Mouse (Mus musculus): ENCODE measurements at regions not wholly inside any gene's neighbourhood (a gene's known extent, or its start where the extent isn't known, plus 50 kb on each side); places are given as distances from the start of the nearest gene placed in this dataset.

DNA sequence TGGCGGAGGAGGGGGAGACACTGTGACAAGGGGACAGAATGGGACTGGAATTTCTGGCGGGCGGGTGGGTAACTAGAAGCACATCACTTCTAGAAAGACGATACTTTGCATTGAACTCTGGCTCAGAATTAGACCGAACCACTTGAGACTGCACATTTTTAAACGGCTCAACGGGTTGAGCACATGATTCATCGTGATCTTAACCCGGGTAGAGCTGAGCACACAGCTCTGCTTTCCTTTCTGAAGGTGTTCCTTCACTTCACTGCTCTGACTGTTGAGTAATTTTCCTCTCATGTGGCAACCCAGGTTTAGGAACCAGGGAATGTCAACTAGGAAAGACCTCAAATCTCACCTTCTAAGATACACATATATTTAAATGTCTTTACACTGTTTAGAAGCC is 180.9 kb downstream of the Zfp365 start:
- no peak for DNase-seq (ENCODE audit: low read depth, low spot score)

DNA sequence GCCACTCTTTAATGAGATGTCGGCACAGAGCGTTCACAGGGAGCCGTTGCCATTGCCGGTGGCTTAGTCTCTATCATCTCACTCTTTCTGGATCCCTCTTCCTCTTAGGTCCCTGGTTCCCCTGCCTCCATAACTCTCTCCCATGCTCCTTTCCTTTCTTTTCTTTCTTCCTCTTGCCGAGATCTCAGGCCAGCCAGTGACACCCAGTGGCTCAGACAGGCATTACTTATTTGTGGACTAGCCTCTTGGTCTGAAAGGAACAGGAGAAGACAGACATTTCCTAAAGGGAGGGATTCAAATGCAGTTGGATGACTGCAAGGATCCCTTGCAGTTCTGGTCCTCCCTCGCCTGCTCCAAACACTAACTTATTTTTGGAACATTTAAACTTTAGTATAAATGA is 180.5 kb upstream of the Ado start:
- DNase-seq (ENCODE audit: low read depth, low spot score): peak; percentile 42

DNA sequence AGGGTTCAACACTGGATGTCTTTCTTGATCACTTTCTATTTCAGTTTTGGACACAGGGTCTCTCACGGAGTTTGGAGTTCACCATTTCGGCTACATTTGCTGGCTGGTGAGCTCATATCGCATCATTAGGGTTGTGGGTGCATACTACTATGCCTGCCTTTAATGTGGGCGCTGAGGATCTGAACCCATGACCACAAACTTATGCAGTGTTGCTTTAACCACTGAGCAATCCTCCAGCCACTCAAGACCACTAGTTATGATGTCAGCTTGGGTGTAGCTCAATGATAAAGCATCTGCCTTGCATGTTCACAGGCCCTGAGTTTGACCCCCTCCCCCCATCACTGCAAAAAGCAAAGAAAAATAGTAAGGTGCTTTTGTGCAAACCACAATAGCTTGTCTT is 178.8 kb upstream of the Ado start:
- peak; percentile 17 for DNase-seq (ENCODE audit: low read depth, low spot score)

DNA sequence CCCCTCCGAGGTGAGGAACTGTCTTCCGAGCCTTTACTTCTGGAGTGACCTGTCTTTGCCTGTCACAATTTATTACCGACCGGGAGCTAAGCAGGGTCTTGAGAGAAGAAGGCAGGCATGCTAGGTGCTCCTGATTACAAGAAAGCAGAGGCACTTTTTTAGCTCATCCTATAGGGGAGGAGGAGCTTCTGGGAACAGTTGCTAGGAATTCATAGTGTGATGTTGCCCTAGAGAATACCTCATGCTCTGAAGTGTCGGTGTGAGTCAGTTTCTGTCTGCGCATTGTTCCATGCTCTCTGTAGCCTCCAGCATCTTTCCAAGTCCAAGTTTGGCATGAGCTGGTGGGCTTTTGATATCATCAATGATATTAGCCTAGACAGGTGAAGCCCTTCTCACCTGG is 178.0 kb upstream of the Ado start:
- no peak for DNase-seq (ENCODE audit: low read depth, low spot score)

DNA sequence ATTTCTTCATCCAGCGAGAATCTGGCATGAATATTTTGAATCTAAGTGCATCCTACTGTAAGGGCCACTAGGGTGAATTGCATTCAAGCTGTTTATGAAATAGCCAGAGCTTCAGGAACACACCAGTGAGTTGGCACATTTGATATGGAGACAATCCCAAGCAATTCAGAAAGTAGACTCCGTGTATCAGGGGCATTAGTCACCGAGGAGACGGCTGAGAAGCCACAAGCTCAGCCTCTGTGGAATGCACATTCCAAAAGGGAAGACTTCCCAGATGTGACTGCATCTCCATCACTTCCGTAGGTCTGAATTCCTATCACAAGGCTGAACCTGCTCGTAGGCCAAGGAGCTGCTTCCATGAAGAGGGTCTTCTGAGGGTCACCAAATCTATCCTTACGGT is 177.6 kb upstream of the Ado start:
- DNase-seq (ENCODE audit: low read depth, low spot score): no peak

DNA sequence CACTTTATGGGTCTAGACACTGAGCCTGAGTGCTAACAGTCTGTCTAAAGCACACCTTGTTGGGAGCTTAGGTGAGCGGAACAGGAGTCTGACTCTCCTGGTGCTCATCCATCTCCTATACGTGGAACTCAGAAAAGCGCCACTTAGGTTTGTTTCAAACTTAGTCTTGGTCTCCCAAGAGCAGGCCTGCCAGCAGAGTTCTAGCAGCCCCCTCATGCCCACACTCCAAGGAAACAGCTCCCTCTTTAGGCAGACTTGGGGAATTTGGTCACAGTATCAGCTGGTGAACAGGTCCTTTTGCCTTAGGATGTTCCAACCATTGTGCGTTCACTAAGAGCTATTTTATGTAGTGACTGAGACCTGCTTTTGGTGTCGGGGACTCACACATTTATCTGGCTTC is 173.0 kb upstream of the Ado start:
- DNase-seq (ENCODE audit: low read depth, low spot score): peak; percentile 30

DNA sequence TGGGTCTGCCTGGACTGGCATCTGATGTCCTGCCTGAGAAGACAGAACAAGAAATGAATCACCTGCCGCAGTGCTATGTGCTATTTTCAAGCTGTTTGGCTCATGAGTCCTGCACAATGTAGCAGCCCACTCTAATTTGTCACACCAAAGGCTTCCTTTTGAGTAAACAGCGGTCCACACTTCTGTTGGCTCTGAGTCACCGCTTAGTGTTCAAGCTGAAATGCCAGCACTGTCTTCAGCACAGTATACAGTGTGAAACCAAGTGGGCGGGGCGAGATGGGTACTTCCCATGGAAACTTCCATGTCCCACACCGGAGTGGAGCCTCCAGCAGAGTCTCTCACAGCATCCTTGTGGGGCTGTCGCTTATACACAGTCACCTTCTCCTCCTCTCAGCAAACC is 168.8 kb upstream of the Ado start:
- DNase-seq (ENCODE audit: low read depth, low spot score): peak; percentile 50

DNA sequence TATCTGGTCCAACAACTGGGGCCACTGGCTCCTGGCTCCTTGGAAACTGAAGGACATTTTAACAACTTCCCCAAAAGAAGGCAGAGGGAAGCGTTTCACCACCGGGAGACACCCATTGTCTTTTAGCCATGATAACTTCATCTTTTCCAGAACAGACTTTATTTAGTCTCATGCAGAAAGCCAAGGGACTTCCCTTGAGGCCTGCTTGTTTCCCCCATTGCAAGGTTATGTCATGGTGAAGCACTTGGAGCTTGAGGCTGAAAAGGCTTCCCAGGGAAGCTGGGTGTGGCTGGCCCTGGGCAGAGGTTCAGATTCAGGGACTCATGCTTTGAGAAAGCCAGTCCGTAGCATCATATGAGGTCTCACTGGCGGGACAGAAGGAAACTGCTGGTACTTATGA is 166.3 kb upstream of the Ado start:
- no peak for DNase-seq (ENCODE audit: low read depth, low spot score)

DNA sequence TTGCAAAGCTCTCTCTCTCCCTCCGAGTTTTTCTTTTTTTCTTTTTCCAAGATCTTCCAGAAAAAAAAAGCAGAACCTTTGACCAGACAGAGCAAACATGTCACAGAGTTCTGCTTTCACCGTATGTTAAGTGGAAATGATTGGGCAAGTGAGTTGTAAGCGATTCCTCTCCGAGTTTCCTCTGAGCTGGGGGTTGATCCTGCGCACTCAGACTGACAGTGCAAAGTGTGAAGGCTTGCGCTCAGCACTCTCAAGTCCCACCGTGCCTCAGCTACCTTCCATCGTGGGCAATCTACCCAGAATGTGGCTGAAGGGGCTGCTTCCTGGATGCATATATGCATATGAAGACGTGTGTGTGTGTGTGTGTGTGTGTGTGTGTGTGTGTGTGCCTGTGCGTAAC is 164.3 kb upstream of the Ado start:
- DNase-seq (ENCODE audit: low read depth, low spot score): no peak

DNA sequence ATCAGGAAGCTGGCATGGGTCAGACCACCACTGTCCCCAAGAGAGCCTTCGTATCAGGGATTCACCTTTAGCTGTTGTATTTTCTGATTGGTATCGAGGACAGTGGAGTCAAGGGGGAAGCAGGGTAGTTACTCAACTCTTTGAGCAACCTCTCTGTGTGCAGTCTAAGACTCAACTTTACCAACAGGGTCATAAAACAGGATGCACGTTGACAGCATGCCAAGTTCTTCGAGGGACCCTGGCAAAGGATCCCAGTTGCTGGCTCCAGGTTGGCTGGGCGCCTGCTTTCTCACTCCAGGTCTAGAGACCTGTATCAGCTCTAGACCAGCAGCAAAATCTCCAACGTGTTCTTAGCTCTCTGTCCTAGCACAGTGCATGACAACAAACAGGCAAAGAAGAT is 163.9 kb upstream of the Ado start:
- no peak for DNase-seq (ENCODE audit: low read depth, low spot score)

DNA sequence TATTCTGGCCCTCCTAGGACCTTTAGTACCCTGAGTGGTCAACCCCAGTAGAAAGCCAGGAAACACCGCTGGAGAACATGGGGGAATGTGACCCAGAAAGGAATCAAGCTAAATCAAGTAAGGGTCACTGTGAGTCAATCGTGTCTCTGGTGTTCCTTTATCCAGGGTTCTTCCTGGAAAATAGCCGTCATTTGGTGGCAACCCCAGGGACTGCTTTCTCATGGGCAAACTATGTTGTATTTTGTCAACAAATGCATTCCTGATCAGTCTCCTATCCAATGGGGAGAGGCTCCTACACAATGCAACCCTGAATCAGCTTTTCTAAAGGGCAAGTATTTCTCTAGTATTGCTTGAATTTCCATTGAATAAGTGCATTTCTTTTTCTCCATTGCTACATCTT is 163.2 kb upstream of the Ado start:
- DNase-seq (ENCODE audit: low read depth, low spot score): no peak

DNA sequence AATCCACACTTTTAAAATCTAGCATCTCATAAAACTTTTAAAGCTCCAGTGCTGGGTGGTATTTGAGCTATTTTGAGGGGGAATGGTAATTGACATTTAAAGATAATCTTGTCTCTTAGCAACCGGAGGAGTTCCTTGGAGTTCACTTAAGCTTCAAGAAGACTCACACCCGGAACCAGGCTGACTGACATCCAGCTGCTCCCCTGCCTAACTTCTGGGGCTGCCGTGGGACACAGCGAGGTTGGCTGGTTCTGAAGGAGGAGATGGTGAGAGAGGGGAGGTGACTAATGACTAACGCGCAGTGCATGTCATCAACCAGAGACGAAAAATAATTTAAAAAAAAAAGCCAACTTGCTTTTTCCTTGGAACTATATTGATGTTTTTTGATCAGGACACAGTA is 157.7 kb upstream of the Ado start:
- no peak for DNase-seq (ENCODE audit: low read depth, low spot score)

DNA sequence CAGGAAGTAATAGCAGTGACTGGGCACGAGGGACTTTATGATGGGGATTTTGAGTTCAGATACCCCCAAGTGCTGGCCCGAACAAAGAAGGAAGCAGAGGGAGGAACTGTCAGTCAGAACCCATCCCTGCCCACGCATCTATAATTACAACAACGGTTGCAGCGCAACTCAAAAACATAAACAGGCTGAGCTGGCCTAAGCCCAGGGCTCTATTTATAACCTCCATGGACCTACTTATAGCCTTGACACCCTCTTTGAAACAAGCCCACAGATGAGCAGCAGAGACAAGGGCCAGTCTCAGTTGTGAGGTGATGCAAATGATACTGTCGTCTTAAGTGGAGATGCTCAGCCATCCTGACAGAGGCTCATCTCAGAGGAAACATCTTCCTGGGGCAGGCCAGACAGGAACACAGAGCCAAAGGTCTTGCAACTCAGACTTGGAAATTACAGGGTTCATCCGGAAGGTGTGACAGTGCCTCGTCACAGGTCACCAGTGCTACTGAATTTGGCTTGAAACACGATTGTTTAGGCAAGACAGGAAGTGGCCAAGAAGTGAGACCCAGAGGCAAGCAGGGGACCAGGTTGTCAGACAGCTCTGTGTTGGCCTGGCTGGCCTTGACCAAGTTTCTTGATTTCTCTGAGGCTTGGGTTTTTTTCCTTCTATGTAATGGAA is 154.2 kb upstream of the Ado start:
- no peak for DNase-seq (ENCODE audit: low read depth, low spot score)

DNA sequence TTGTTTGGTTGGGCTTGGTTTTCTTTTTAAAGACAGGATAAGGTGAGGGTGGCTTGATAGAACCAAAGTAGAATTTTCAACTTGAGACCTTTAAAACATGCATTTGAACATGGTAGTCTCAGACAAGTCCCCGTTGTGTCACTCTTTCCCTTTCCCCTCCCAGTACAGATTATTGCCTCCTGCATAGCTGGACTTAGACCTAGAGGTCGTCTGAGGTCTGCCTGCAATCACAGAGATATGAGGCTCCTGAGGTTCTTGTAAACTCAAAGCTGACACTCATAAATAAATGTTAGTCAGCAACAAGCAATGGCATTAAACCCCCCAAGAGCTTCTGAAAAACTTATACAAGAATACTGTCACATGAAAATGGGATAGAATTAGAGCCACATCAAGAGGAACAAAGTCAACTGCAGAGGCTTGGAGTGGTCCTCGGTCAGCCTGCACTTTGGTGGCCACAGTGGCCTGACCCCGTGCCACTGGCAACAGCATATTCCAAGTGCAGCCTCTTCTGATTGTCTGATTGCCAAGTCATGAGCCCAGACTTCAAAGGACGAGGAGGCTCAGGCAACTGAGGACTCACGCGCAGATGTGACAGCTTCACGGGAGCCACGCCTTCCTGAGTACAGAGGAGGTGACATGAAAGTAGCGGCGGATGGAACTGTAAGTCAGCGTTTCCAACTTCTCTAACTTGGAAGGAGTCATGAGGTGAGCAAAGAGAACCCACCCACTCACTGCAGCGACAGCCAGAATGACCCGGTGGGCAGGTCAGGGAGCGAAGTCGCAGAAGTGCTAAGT is 148.8 kb upstream of the Ado start:
- peak; percentile 81 for DNase-seq (ENCODE audit: low read depth, low spot score)

DNA sequence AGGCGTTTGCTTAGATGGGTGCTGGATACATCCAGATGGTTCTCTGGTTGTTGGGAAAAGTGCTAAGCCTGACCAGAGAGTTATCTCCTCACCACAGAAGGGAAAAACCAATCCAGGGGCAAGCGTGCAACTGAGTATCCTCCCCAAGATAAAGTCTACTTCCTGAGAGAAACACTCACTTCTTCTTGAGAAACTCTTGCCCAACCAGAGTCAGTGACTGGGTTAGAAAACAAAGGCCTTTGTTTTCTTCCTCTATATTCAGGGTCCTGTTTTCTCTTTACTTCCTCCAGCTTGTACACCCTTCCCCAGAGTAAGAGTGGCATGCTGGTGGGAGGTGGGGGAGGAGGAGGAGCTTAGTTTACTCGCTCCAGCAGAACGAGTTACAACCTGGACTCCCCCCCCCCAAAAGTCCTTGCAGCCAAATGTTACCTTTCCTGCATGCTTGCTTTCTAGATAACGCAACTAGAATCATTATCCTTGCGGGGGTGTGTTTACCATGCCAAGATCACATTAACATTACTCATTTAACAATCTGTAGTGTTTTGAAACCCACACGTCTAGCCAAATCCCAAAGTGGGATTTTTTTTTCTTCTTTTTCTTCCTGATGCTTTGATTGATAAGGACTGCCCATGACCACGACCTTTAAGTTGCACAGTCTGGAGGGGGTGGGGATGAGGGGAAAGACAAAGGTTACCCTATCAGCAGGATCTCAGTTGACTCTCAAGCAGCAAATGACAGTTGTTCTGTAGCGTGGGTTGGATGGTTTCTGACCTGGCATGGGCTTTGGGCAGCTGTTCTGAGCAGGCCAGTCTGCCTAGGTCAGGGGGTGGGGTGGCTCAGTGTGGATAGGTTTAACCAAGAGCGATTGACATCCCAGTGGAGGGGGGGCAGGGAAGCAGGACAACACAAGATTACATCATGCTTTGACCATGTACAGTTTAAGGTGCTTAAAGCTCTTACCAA is 147.4 kb upstream of the Ado start:
- peak; percentile 49 for DNase-seq (ENCODE audit: low read depth, low spot score)

DNA sequence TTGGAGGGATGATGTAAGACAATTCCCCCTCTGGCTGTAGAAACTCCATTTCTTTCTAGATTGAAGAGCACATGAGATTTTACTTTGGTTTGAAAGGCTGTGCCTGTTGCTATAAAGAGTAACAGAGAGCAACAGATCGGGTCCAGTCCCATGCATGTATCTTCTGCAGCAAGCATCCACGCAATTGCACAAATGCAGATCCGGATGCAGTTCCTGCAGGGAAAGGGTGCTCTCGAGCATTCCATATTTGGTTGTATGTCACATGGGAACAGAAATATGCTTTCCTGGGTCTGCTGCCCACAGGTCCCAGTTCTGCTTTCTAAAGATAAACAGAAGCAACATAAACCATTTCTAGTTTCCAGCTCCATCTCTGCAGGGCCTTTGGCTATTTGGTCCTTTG is 146.0 kb upstream of the Ado start:
- DNase-seq (ENCODE audit: low read depth, low spot score): no peak

DNA sequence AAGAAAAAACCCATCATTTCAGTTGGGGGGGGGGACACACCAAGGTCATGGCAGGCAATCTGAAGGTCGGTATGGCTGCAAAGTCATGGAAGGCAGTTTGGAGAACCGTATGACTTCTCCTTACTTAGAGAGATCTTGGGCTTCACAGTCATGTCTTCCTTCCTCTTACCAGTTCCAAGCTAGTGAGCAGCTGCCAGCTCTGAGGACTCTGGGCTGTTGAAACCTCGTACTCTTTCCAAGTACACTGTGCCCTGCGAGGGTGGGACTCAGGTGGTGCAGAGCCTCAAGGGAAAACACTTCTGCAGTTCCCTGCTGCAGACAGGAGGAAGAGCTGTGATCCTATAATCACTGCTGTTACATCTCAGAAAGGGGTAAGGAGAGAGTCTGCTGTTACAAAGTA is 144.8 kb upstream of the Ado start:
- no peak for DNase-seq (ENCODE audit: low read depth, low spot score)

DNA sequence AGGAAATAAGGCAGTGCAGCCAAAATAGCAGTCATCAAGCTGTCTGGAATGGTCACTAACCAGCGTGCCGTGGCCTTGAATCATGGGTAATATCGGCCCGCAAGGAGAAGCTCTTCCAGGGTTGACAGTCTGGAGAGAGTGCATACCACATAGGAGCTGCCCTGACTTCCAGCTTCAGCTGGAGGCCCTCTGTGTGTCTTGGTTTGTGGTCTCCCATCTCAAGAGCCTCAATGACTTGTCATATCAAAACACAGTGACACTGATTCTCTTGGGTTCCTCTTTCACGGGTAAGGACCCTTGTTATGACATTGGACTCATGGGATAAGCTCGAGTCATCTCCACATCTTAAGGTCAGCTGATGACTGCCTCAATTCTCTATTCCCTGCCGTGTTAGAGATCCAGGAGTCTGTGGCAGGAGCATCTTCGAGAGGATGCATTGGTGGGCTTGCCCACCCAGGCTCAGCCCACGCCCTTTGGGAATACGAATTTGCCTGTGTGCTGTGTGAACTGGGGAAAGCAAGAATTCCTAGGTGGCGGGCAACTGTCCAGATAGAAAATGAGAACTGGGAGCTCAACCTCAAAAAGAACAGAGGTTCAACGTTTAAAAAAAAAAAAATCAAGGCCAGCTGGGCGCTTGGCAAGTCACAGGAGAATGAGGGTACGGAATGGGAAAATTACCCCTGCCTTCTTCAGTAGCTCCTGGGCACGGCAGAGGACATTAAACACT is 141.4 kb upstream of the Ado start:
- DNase-seq (ENCODE audit: low read depth, low spot score): no peak

DNA sequence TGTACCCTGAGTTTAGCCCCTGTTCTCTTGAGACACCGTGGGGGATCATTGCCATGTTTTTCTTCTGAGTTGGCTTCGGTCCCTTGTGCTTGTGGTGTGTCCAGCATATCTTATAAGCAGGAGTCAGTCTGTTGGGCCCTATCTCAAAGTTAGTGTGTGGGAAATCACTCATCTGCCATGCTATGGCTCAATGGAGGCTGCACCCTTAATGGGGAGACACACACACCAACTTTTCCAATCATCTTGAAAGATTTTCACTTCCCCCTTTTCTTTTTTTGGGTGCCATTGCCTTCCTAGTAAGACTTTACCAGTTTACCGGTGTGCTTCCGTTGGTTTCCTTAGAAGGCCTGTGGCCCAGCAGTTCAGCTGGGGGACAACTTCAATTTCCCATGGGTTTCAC is 130.6 kb upstream of the Ado start:
- DNase-seq (ENCODE audit: low read depth, low spot score): no peak

DNA sequence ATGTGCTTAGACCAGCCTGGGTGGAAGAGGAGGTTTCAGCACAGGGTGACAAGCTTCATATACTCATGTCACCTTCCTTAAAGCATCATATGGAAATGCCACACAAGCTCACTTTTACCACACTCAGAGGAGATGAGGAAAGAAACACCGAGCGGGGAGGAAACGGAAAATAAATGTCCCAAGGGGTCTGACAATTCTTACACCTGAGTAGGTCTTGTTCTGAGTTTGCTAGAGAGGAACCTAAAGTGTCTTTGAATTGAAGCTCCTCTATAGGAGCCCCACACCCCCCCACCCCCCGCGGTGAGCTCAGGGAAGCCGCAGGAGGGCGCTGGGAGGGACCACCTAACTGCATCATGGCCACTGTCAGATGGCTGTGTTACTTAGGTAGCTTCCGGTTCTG is 124.7 kb upstream of the Ado start:
- DNase-seq (ENCODE audit: low read depth, low spot score): no peak

DNA sequence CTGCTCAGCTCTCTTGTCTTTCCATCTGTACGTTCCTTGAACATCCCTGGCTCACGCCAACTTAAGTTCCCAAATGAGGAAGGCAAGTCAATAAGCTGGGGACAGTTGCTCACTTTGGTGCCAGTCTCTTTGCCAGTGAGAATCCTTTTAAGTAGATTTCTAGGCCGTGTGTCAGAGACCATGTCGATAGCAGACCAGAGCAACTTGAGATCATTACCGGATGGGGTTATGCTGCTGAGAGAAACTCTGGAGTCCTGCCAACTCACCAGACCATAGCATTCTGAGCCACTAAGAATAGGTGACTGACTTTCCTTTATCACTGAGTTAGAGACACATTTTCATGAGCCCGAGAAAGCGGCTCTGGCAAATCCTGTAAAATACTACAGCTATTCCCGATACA is 123.5 kb upstream of the Ado start:
- no peak for DNase-seq (ENCODE audit: low read depth, low spot score)

DNA sequence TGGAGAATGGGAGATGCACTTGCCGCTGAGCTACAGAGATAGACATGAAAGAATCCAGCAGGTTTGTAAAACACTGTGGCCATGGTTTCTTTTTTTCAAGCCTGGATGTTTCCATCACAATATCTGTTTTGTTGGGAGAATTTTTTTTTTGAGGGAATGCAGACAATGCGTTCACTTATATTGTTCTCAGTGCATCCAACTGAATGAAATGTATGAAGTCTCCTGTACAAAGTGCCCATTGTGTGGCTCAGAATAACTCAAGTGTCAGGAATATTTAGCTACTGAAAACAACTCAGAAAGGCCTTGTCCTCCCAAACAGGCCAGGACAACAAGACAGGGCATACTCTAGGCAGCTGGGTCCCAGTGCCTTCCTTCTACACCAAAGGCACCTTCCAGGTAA is 120.3 kb upstream of the Ado start:
- DNase-seq (ENCODE audit: low read depth, low spot score): no peak
